Mouse (Mus musculus): Measurements from ENCODE around the gene Cfap61.

- TF ChIP-seq CTCF (IDR thresholded peaks at IDR 0.05; ENCODE audit: borderline replicate concordance, control insufficient read depth, extremely low read depth, insufficient read depth, low read length, poor library complexity) (no peak), POLR2A (IDR thresholded peaks at IDR 0.05; ENCODE audit: control insufficient read depth, extremely low read depth, insufficient read depth, low read length, poor library complexity) (no peak)
Measured at GRCm38 (mm10) chr2:146125129-146125528, 190.5 kb downstream of the Cfap61 start.
